Mouse (Mus musculus): ENCODE data around the gene Acoxl. TPM values are rescaled to one million over a fixed set of nuclear protein-coding genes. Genes with fewer than 3 reads are reported as not detected.
A peak's percentile ranks its signal among the peaks of the same experiment; 100 is the strongest.

Acoxl gene
- total RNA-seq, 2 experiments from 2014 or later, result 0.84 TPM; not detected in 1

DNA sequence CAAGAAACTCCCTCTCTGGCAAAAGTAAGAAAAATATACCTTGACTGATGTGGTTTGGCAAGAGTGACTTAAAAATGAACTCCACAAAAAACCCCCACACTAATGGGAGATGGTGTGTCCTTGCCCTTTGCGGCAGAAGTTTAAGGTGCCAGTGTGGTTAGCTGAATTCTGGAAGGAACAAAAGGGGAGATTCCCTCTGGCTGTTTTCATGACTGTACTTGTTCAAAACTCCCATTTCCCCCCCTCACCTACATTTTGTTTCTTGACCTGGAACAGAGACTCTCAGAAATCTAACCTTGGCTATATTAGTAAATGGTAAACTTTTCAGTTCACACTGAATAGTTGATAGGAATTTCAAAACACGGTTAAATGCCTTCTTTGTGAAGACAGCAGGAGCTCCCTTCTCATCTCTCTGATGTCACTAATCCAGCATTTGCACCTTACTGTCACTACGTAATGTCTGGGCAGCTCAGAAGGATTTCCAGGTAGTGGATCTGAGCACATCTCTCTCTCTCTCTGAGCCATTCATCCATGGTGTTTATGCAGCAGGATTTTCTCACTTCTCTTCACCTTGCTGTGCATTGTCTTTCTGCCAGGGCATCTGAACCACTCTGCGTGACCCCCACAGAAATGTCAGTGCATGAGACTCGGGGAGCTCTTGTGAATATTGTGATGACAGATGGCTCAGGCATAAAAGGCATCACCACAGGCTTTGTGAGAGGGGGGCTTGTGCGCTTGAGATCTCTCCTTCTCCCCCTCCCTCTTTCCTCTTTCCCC, 91.5 kb downstream of the Acoxl start:
- ATAC-seq (replicated peaks; ENCODE audit: low FRiP score, poor library complexity, severe bottlenecking), result no peak

DNA sequence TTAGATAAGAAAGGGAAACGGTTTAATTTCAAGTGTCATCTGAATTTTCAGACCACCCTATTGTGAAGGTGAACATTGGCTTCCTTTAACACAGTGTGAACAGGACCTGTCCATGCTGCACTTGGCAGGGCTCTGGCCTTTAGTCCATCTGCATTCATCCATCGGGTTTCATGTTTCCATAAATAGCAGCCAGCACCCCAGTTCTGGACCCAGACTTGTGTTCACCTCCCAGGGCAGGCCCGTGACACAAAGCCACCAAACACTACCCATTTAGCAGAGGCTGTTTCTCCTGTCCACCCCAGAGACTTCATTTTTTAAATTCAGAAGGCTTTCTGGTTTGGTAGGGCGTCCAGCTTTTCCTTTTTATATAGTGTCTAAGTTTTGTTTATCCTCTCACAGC, 92.9 kb downstream of the Acoxl start:
- ATAC-seq (replicated peaks; ENCODE audit: low FRiP score, poor library complexity, severe bottlenecking), result no peak

DNA sequence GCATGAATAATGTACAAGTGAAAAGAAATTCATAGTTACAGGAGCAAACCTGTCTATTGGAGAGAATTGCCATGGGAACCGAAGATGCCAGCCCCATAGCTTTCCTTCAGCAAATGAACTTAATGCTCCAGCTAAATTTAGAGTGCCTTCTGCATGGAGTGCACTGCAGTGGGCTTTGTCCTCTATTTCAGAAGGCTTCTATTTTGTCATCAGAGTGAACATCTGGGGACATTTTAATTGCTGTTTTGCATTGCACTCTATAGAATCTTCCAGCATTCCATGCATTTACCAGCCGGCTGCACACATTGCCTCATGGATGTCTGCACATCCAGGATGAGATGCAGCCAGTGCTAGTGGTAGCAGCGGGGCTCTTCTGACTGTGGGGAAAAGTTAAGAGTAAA, 94.9 kb downstream of the Acoxl start:
- no peak for ATAC-seq (replicated peaks; ENCODE audit: low FRiP score, poor library complexity, severe bottlenecking)

DNA sequence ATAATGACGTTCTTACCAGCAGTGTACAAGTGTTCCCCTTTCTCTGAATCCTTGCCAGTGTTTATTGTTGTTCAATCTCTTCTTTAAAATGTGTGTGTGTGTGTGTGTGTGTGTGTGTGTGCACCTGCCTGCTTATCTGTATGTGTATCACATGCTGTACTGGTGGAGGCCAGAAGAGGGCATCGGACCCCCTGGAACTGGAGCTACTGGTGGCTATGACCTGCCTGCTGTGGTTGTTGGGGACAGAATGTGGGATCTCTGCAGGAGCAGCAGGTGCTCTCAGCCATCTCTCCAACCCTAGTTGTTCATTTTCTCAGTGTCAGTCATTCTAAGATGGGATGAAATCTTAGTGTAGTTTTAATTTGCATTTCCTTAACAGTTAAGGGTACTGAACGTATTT, 98.4 kb downstream of the Acoxl start:
- no peak for ATAC-seq (replicated peaks; ENCODE audit: low FRiP score, poor library complexity, severe bottlenecking)

DNA sequence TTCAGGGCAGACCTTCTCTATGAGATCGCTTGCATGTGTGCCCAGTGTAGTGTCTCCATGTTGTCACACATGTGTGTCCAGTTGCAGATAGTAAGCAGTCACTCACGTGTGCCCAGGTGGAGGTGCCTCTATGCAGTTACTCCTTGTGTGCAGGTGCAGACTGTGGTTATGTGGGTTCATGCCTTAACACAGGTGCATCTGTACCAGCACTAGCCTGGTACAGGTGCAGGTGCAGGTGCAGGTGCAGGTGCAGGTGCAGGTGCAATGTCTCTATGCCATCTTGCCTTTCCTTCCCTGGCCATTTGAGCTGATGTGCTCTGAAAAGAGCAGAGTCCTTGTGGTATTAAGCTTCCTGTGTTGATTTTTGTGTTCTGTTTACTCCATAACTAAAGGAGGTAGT, 100.5 kb downstream of the Acoxl start:
- ATAC-seq (replicated peaks; ENCODE audit: low FRiP score, poor library complexity, severe bottlenecking), result no peak

DNA sequence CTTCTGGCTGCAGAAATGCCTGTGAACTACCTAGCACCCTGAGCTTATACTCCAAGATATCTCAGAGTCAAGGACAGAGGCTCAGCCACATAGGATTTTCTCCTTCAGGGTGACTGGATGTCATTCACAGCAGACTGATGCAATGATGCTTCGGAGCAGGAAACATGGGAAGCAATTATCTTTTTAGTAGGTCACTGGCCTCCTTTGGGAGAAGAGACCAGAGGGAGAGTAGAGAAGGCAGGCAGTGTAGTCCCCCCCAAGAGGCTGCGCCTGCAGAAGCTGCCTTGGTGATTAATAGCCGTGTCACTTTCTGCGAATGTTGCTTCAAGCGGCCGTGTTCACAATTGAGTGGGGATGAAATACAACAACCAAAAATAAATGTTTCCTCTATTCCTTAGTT, 121.9 kb downstream of the Acoxl start:
- no peak for ATAC-seq (replicated peaks; ENCODE audit: low FRiP score, poor library complexity, severe bottlenecking)

DNA sequence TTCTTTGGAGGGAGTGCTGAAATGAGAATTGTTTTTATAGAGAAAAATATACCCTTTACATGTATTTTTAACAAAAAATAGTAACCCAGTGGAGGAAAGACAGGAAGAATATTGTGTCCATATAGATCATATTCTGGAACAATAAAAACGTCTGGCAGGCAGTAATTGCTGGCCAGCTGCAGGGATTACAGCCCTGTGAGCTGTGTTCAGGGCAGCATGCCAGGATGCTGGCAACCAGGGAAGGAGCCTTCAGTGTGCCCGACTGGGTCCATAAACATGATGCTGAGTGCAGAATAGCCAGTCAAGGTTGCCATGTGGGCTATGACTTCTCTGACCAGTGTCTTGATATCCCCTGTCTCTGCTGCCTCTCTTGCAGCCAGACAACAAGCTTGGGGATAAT, 122.5 kb downstream of the Acoxl start:
- no peak for ATAC-seq (replicated peaks; ENCODE audit: low FRiP score, poor library complexity, severe bottlenecking)

DNA sequence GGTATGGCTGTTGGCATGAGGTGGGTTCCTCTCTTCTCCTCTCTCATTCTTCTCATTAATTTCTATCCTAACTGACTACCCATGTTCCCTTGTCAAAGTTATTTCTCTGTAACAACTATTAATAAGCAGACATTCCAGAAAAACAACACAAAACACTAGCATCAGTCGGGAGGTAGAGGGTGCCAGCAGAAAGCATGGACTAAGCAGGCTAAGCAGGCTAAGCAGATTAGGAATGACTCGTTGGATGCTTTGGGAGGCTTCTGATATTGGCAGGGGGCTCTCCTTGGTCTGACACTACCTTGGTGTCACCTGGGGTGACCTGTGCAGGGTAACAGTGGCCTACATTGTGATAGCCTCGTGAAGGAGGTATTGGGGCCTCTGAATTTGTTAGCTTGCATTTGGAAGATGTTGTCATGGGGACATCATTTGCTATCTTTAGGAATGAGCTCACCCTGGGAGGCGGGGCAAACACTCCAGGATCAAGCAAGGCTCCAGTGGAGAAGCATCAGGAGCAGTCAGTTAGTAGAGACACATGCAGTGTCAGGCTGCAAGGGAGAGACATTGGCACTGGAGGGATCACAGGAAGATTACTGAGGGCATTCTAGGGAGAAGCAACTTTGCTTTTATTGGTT, 123.2 kb downstream of the Acoxl start:
- no peak for ATAC-seq (replicated peaks; ENCODE audit: low FRiP score, poor library complexity, severe bottlenecking)

DNA sequence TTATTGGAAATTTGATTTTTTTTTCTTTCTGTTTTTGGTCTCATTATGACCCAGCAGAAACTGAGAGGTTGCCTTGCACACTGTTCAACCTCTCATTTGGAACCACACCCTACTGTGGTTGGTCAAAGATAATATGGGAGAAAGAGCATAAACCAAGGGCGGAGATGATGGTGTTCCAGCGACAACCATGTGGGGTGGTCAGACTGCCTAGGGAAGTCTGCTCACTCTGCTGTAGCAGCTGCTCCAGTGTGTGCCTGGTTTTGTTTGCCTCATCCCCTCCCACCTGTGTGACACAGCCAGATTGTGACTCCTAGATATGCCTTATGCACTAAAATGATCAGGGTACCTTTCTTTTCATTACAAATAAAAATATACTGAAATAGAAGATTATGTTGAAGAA, 130.3 kb downstream of the Acoxl start:
- ATAC-seq (replicated peaks; ENCODE audit: low FRiP score, poor library complexity, severe bottlenecking), result peak; percentile 57

DNA sequence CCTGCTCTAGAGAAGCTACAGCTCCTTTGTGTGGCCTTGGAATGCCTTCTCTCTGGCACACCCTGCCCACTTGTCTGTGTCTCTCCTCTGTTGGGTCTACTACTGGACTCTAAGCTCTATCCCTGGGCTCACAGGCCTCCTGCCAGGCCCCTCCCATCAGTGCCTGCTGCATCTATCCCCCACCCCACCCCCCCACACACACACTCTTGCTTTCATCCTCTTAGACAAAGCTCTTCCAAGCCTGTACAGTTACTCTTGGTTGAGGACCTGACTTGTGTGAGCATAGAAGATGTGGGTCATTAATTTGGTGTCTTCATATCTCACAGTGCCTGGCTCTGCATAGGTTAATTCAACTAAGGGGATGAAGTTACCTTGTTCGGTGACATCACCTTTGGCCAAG, 137.6 kb downstream of the Acoxl start:
- ATAC-seq (replicated peaks; ENCODE audit: low FRiP score, poor library complexity, severe bottlenecking), result no peak

DNA sequence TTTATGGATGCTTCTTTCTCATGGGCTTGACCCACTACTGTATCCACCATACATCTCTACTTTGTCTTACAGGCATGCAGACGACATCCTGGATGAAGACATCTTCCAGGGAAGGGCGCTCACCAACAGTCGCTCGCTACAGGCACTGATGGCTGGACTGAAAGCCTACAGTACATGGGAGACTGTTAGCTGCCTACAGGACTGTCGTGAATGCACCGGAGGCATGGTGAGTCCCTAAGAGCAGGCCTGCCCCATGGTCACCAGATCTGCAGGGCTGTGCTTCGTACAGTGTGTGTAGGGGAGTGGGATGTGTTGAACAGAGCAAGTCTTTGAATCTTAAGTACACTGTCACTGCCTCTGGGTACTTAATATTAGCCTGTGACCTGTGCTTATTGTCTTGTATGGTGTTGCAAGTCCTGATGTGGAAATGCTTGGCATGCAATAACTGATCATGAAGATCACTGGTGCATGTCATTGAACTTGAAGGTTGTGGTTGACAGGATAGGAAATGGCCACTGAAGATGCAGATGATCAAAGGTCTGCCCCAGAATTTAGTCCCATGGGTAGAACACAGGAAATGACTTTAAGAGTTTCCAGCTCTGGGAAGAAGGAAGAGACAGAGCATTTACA, 140.0 kb downstream of the Acoxl start:
- ATAC-seq (replicated peaks; ENCODE audit: low FRiP score, poor library complexity, severe bottlenecking), result no peak

DNA sequence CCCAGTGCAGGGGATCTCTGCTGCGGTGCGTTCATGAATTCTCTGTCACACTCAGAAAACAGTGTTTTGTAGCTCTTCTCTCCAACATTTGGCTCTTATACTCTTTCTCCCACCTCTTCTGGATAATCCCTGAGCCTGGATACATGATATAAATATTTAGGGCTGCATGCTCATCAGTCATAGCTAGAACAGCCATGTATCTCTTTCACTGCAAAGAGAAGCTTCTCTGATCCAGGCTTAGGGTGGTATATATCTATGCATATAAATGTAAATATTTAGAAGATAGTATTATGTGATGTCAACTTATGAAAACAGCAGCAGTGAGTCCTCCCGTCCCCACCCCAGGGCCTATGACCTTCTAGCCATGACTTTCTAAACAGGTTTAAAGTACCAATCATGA, 143.9 kb downstream of the Acoxl start:
- ATAC-seq (replicated peaks; ENCODE audit: low FRiP score, poor library complexity, severe bottlenecking), result no peak

DNA sequence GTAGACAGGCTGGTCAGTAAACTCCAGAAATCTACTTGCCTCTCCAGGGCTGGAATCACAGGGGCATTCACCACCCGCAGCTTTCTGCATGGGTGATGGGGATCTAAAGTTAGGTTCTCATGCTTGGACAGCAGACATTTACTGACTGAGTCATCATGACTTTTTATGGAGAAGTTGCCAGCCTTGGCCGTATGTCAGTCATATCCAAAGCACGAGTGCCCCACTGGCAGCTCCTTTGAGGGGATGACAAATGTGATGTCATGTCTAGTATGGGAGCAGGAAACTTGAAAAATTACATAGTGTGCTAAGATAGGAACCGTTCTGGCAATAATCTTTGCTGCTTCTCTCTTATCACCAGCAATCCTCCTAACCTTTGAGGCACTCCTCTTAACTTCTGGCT, 144.6 kb downstream of the Acoxl start:
- no peak for ATAC-seq (replicated peaks; ENCODE audit: low FRiP score, poor library complexity, severe bottlenecking)

DNA sequence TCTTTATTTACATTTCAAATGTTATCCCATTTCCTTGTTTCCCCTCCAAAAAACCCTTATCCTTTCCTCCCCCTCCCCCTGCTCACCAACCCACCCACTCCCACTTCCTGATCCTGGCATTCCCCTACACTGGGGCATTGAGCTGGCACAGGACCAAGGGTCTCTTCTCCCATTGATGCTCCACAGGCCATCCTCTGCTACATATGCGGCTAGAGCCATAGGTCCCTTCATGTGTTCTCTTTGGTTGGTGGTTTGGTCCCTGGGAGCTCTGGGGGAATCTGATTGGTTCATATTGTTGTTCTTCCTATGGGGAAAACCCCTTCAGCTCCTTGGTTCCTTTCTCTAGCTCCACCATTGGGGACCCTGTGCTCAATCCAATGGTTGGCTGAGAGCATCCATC, 145.3 kb downstream of the Acoxl start:
- no peak for ATAC-seq (replicated peaks; ENCODE audit: low FRiP score, poor library complexity, severe bottlenecking)

DNA sequence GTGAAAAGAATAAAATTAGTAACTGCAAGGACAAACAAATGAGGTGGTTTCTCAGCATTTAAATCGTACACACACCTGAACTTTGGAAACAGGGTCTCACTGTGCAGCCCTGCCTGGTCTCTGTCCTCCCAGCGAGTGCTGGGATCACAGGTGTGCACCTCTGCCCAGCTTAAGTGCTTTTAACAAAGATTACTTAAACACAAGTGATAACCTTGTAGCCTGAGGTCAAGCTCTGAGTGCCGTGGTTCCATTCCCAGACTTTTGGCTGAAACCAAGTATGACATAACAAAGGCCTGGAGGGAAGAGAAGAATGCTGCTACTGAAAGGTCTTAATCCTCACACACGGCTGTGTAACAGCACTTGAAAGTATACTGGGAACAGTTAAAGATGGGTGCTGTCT, 149.0 kb downstream of the Acoxl start:
- no peak for ATAC-seq (replicated peaks; ENCODE audit: low FRiP score, poor library complexity, severe bottlenecking)

DNA sequence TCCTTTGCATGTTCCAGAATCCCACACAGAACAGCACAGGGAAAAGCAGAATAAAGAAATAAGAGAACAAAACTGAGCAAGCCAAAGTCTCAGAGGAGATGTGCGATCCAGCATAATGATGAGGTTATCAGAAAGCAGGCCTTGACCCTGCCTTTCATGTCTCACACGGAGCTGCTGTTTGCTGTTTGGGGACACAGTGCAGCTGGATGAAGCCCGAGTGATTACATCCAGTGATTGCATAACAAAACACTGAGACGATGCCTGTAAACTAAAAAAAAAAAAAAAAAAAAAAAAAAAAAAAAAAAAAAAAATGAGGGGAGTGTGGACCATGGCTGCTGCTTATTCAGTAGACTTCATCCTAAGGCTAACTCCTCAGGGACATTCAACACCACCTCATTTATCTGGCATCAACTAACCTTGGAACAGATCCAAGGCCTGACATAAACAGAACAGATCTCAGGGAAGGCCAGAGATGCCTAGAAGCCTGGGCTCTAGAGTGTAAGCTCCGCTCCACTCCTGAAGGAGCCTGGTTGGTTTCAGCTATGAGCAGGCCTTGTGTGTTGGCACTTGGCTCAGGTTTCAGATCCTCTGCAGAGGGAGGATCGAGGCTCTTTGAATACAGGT, 152.3 kb downstream of the Acoxl start:
- ATAC-seq (replicated peaks; ENCODE audit: low FRiP score, poor library complexity, severe bottlenecking), result no peak

DNA sequence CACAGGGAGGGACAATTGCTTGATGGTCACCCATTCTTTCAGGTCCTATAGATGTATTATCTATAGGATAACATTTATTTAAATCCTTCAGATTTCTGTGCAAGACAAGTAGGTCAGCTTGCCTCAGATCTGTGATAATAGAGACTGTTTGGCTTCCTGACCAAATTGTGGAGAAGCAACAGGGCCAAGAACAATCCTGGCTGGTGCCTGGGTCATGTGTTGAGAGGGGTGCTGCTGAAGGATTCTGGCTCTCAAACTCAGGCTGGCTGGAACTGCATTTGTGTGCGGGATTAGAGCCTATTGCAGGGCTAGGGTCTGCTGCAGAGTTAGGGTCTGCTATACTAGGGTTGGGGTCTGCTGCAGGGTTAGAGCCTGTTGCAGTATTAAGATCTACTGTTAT, 153.0 kb downstream of the Acoxl start:
- no peak for ATAC-seq (replicated peaks; ENCODE audit: low FRiP score, poor library complexity, severe bottlenecking)

DNA sequence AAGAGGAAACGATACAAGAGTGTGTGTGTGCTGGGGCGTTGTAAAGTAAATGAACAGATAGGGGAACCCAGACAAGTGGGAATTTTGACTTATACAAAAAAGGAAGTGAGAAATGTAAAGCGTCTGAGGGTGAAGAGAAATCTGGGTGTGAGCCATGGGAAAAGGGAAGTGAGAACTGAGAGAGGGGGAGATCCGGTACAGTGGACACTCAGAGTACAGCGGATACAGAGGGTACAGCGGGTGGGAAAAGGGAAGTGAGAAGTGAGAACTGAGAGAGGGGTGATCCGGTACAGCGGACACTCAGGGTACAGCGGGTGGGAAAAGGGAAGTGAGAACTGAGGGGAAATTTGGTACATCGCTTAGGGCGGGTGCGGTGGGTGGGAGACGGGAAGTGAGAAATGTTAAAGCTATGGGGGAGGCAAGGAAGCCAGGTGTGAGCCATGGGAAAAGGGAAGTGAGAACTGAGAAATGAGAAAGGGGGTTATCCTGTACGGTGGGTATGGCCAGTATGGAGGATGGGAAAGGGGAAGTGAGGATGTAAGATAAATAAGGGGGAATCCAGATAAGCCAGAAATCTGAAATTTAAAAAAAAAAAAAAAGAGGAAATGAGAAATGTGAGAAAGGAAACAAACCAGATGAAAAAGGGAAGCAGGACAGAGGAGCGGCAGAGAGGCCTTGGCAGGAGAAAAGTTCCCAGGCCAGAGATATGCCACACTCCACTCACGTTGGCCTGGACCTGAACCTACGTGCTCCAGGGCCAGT, 170.2 kb downstream of the Acoxl start:
- no peak for ATAC-seq (replicated peaks; ENCODE audit: low FRiP score, poor library complexity, severe bottlenecking)

DNA sequence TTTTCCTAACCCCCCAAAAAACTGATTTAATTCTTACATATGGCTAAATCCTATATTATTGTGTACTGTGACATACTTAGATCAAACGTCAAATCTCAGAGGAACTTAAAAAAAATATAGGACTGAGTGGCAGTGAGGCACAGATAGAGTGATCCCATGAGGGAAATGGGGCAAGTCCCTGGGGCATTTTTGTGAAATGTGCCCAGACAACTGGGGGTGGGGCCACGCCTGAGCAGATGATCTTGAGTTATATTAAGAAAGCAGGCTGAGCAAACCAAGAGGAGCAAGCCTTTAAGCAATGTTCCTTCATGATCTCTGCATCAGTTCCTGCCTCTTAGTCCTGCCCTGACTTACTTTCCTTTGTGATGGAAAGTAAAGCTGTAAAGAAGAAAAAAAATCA, 175.9 kb downstream of the Acoxl start:
- no peak for ATAC-seq (replicated peaks; ENCODE audit: low FRiP score, poor library complexity, severe bottlenecking)

DNA sequence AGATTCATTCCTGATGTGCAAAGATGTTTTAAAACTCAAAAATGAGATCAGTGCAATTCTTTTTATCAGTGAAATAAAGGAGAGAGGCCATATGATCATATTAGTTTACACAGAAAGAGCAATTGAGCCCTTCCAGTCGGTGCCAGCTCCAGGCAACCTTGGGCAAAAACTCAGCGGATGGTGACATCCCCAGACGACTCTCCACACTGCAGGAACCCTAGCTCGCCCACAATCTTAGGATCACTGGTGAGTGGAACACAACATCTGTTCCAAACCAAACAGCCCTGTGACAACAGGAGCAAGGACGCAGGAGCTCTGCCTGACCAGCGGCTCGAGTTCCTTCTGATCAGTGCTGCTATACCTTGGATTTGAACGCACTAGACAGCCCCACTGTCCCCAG, 176.9 kb downstream of the Acoxl start:
- ATAC-seq (replicated peaks; ENCODE audit: low FRiP score, poor library complexity, severe bottlenecking), result no peak

Data from erythroid progenitor cell, adult 5-6 weeks (primary cell).